Mouse (Mus musculus) liver, embryonic 13.5 days (tissue): Measurements from ENCODE around the gene Bin2. TPM values are rescaled to one million over a fixed set of nuclear protein-coding genes. Genes with fewer than 3 reads are reported as not detected.

ENCODE experiments used
- ATAC-seq: fragments of 200-750 bp; cut with Nextera tagmentation; 2 replicates; pipeline ENCODE4 v1.8.0; 2017; ENCODE audit warnings: low read depth, mild to moderate bottlenecking, moderate number of reproducible peaks, moderate library complexity
- DNase-seq: peaks from one replicate; pipeline ENCODE4 v3.0.0; 2022
- H3K27ac ChIP-seq: fragments of 300-500 bp; sonication (generic); 2 replicates; pipeline ENCODE4 v1.5.1; 2015; ENCODE audit warnings: moderate library complexity, mild to moderate bottlenecking, inconsistent platforms
- H3K27me3 ChIP-seq: fragments of 300-500 bp; sonication (generic); 2 replicates; pipeline ENCODE4 v1.6.1; 2015; ENCODE audit warnings: mild to moderate bottlenecking, inconsistent platforms
- H3K36me3 ChIP-seq: fragments of 300-500 bp; sonication (generic); 2 replicates; pipeline ENCODE4 v1.6.1; 2015; ENCODE audit warnings: mild to moderate bottlenecking, inconsistent platforms
- H3K4me1 ChIP-seq: fragments of 300-500 bp; sonication (generic); replicated peaks from 2 replicates; pipeline ENCODE4 v1.6.1; 2015; ENCODE audit warnings: inconsistent platforms
- H3K4me2 ChIP-seq: fragments of 300-500 bp; sonication (generic); 2 replicates; pipeline ENCODE4 v1.6.1; 2015; ENCODE audit warnings: inconsistent platforms, mild to moderate bottlenecking, moderate library complexity
- H3K4me3 ChIP-seq: fragments of 300-500 bp; sonication (generic); replicated peaks from 2 replicates; pipeline ENCODE4 v1.5.1; 2015; ENCODE audit warnings: mild to moderate bottlenecking, inconsistent platforms
- H3K9ac ChIP-seq: fragments of 300-500 bp; sonication (generic); 2 replicates; pipeline ENCODE4 v1.6.1; 2015; ENCODE audit warnings: mild to moderate bottlenecking, inconsistent platforms
- H3K9me3 ChIP-seq: fragments of 300-500 bp; sonication (generic); replicated peaks from 2 replicates; pipeline ENCODE4 v1.6.1; 2016; ENCODE audit warnings: inconsistent platforms
- WGBS: fragments of 180-500 bp; shearing (Covaris S2); methylation state at CpG from one replicate; pipeline ENCODE4 v1.1.7; 2015; ENCODE audit not compliant: insufficient replicate concordance; 5-methylcytosine and 5-hydroxymethylcytosine counted together
- microRNA-seq: library from miRNA; unstranded; fragments of <30 nt; microRNA quantifications from one replicate; pipeline ENCODE4, GENCODE M21; 2016
- polyA plus RNA-seq: library from polyadenylated mRNA; unstranded; fragments of >200 nt; fragmentation: Nextera tagmentation; extraction: Ambion mirVana; gene quantifications from 2 replicates; pipeline ENCODE4 v1.2.1, GENCODE M21; 2015

The Bin2 gene
- polyA plus RNA-seq, 1 experiment from 2014 or later = 19.7 TPM

GRCm38 (mm10) chr15:100600047-100600695, 69.2 kb downstream of the Bin2 start:
- H3K27ac ChIP-seq = no peak overlapping the region
- DNase-seq = peak; percentile 29

GRCm38 (mm10) chr15:100599276-100600046, 69.9 kb downstream of the Bin2 start, which contains the start of gene Pou6f1:
Gene Pou6f1, minus strand, starts transcription at chr15:100599984.
- no peaks in the 10 kb centered on the region for H3K9me3 ChIP-seq
- DNase-seq = no peak
- H3K4me2 ChIP-seq = peak within 1 kb of the TSS; percentile 86
- under 1% methylated on average over 69 of the region's 76 CpGs for WGBS
- peak within 1 kb of the TSS; percentile 65 for H3K4me3 ChIP-seq
- peaks cover 28% of the 10 kb centered on the region for H3K4me1 ChIP-seq
- no peak within 1 kb of the TSS for H3K27ac ChIP-seq
- ATAC-seq = peak; percentile 34; the same call in 1 of the 2 replicates
- no peaks in the 10 kb centered on the region for H3K36me3 ChIP-seq
- peaks cover 76% of the 10 kb centered on the region for H3K27me3 ChIP-seq
- H3K9ac ChIP-seq = peak within 1 kb of the TSS; percentile 62

More at GRCm38 (mm10) chr15:100600047-100600695, 69.2 kb downstream of the Bin2 start:
- Histone ChIP-seq H3K4me1 (peaks cover 35% of the 10 kb centered on the region), H3K9me3 (no peaks in the 10 kb centered on the region), H3K36me3 (no peaks in the 10 kb centered on the region), H3K4me2 (peak overlapping the region; percentile 86), H3K4me3 (peak overlapping the region; percentile 65), H3K9ac (peak overlapping the region; percentile 62), H3K27me3 (peaks cover 80% of the 10 kb centered on the region)
- 2% methylated on average over 35 of the region's 35 CpGs for WGBS
- ATAC-seq = no peak

GRCm38 (mm10) chr15:100598883-100599275, 70.5 kb downstream of the Bin2 start:
- H3K4me3 ChIP-seq = peak overlapping the region; percentile 65
- H3K4me1 ChIP-seq = peaks cover 28% of the 10 kb centered on the region
- DNase-seq (no peak), ATAC-seq (no peak)
- H3K27ac ChIP-seq = no peak overlapping the region
- H3K4me2 ChIP-seq = peak overlapping the region; percentile 86
- peak overlapping the region; percentile 49 for H3K9ac ChIP-seq
- H3K9me3 ChIP-seq = no peaks in the 10 kb centered on the region
- WGBS = 2% methylated on average over 12 of the region's 12 CpGs
- peaks cover 81% of the 10 kb centered on the region for H3K27me3 ChIP-seq
- H3K36me3 ChIP-seq = no peaks in the 10 kb centered on the region

GRCm38 (mm10) chr15:100598287-100598882, 71.0 kb downstream of the Bin2 start:
- H3K27me3 ChIP-seq = peaks cover 76% of the 10 kb centered on the region
- no peaks in the 10 kb centered on the region for H3K36me3 ChIP-seq
- H3K27ac ChIP-seq = no peak overlapping the region
- H3K4me3 ChIP-seq = peak overlapping the region; percentile 65
- 21% methylated on average over 9 of the region's 9 CpGs for WGBS
- no peak for DNase-seq
- no peak overlapping the region for H3K9ac ChIP-seq
- peaks cover 24% of the 10 kb centered on the region for H3K4me1 ChIP-seq
- peak overlapping the region; percentile 86 for H3K4me2 ChIP-seq
- H3K9me3 ChIP-seq = no peaks in the 10 kb centered on the region
- no peak for ATAC-seq

- Histone ChIP-seq H3K4me1 (no peaks in the 10 kb centered on the region), H3K4me2 (no peak overlapping the region), H3K4me3 (no peak overlapping the region), H3K36me3 (no peaks in the 10 kb centered on the region), H3K9ac (no peak overlapping the region), H3K27me3 (peaks cover 28% of the 10 kb centered on the region), H3K9me3 (no peaks in the 10 kb centered on the region), H3K27ac (no peak overlapping the region)
- WGBS = 67% methylated on average over 6 of the region's 6 CpGs
- no peak for ATAC-seq
- no peak for DNase-seq
Measured at GRCm38 (mm10) chr15:100592817-100593216, 76.5 kb downstream of the Bin2 start.

Small RNAs within 50 kb of the gene (microRNA-seq; reads per million reads assigned to microRNA genes)
- not detected for gene Mir6961

Other genes with a start within 250 kb of the Bin2 start
- not detected in 2 replicates for gene Gm5475, start 247.4 kb downstream of the Bin2 start, polyA plus RNA-seq
- gene Slc11a2, start 244.5 kb downstream of the Bin2 start, polyA plus RNA-seq = 46.8 and 57.1 TPM in 2 replicates
- 14.4 and 15.0 TPM in 2 replicates for gene Letmd1, start 200.5 kb downstream of the Bin2 start, polyA plus RNA-seq
- 1.1 and 1.3 TPM in 2 replicates for gene Csrnp2, start 174.1 kb downstream of the Bin2 start, polyA plus RNA-seq
- gene Tfcp2, start 117.5 kb downstream of the Bin2 start, polyA plus RNA-seq = 4.4 and 4.6 TPM in 2 replicates
- gene Pou6f1, start 69.6 kb downstream of the Bin2 start, polyA plus RNA-seq = 0.10 and 0.23 TPM in 2 replicates
- 141 and 173 TPM in 2 replicates for gene Dazap2, start 54.2 kb downstream of the Bin2 start, polyA plus RNA-seq
- gene Smagp, start 32.6 kb downstream of the Bin2 start, polyA plus RNA-seq = 7.7 and 7.9 TPM in 2 replicates
- gene Cela1, start 18.4 kb upstream of the Bin2 start, polyA plus RNA-seq = 8.2 and 11.8 TPM in 2 replicates
- gene Galnt6, start 59.8 kb upstream of the Bin2 start, polyA plus RNA-seq = 1.1 and 1.3 TPM in 2 replicates
- gene Slc4a8, start 92.2 kb upstream of the Bin2 start, polyA plus RNA-seq = 0.34 and 0.51 TPM in 2 replicates
- gene Scn8a, start 200.3 kb upstream of the Bin2 start, polyA plus RNA-seq = 0.10 and 0.27 TPM in 2 replicates